Mouse (Mus musculus) heart, postnatal 0 days (tissue): Measurements from ENCODE around the gene Tmem86a. TPM values are rescaled to one million over a fixed set of nuclear protein-coding genes. Genes with fewer than 3 reads are reported as not detected.

Experiments used
- ATAC-seq: fragments of 200-750 bp; cut with Nextera tagmentation; 2 replicates; pipeline ENCODE4 v1.8.0; 2017; ENCODE audit warnings: low read depth, moderate number of reproducible peaks, moderate library complexity; ENCODE audit not compliant: insufficient read depth
- DNase-seq: peaks from one replicate; pipeline ENCODE4 v3.0.0-alpha.2; 2016; ENCODE audit warnings: low spot score
- H3K27ac ChIP-seq: fragments of 300-500 bp; sonication (generic); 2 replicates; pipeline ENCODE4 v1.5.1; 2014; ENCODE audit warnings: low read depth, mild to moderate bottlenecking
- H3K27me3 ChIP-seq: fragments of 300-500 bp; sonication (generic); 2 replicates; pipeline ENCODE4 v1.6.1; 2014; ENCODE audit warnings: low read length, mixed read lengths; ENCODE audit not compliant: control insufficient read depth, insufficient read depth
- H3K36me3 ChIP-seq: fragments of 300-500 bp; sonication (generic); replicated peaks from 2 replicates; pipeline ENCODE4 v1.6.1; 2014; ENCODE audit warnings: low read length, mixed read lengths; ENCODE audit not compliant: control insufficient read depth, insufficient read depth
- H3K4me1 ChIP-seq: fragments of 300-500 bp; sonication (generic); 2 replicates; pipeline ENCODE4 v1.6.1; 2014; ENCODE audit warnings: antibody characterized with exemption; ENCODE audit not compliant: control insufficient read depth, insufficient read depth
- H3K4me2 ChIP-seq: fragments of 300-500 bp; sonication (generic); 2 replicates; pipeline ENCODE4 v1.6.1; 2014; ENCODE audit warnings: low read depth, mild to moderate bottlenecking, low read length, moderate library complexity
- H3K4me3 ChIP-seq: fragments of 300-500 bp; sonication (generic); 2 replicates; pipeline ENCODE4 v1.5.1; 2014; ENCODE audit warnings: low read depth, low read length
- H3K9ac ChIP-seq: fragments of 300-500 bp; sonication (generic); replicated peaks from 2 replicates; pipeline ENCODE4 v1.6.1; 2014; ENCODE audit warnings: low read depth, low read length, mixed read lengths
- H3K9me3 ChIP-seq: fragments of 300-500 bp; sonication (generic); replicated peaks from 2 replicates; pipeline ENCODE4 v1.6.1; 2016; ENCODE audit warnings: low read length; ENCODE audit not compliant: control insufficient read depth
- CTCF ChIP-seq: IDR thresholded peaks from 2 replicates; pipeline ENCODE4 v1.5.1; 2016; ENCODE audit warnings: antibody characterized with exemption, control low read depth, low read depth
- EP300 ChIP-seq: IDR thresholded peaks from 2 replicates; pipeline ENCODE4 v1.6.1; 2016; ENCODE audit warnings: antibody characterized with exemption, low read depth
- WGBS: fragments of 180-500 bp; shearing (Covaris S2); extraction: QIAGEN DNeasy Blood & Tissue Kit; methylation state at CpG from one replicate; pipeline ENCODE4 v1.1.7; 2014; 5-methylcytosine and 5-hydroxymethylcytosine counted together
- polyA plus RNA-seq: library from polyadenylated mRNA; unstranded; fragments of >200 nt; fragmentation: Nextera tagmentation; extraction: Ambion mirVana; gene quantifications from 2 replicates; pipeline ENCODE4 v1.2.1, GENCODE M21; 2015
- total RNA-seq: library from RNA; depleted of rRNA; stranded (reverse); fragments of >200 nt; gene quantifications from 2 replicates; pipeline ENCODE4 v1.2.3, GENCODE M21; 2014; ENCODE audit warnings: low replicate concordance

Tmem86a gene
- total and polyA plus RNA-seq, 2 experiments from 2014 or later: 18.5 to 32.0 TPM

DNA sequence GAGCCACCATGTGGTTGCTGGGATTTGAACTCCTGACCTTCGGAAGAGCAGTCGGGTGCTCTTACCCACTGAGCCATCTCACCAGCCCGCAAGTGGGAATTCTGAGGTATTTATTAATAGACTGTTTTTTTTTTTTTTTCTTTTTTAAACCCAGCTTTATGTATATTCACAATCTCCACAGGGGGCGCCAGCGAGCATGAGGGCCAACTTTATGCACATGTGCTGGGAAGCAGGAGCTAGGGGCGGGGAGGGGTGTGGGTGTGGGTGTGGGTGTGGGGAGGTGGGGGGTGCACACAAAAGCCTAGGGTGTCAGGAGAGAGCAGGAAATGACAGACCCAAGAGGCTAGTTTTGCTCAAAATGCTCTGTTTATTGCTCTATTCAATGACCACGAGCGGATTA, 27.1 kb downstream of the Tmem86a start:
- Histone ChIP-seq H3K9me3 (no peaks in the 10 kb centered on the region), H3K36me3 (no peaks in the 10 kb centered on the region)

GRCm38 (mm10) chr7:47080868-47081267, 30.5 kb downstream of the Tmem86a start:
- 38% methylated on average over 3 of the region's 3 CpGs for WGBS
- H3K27ac ChIP-seq: no peak overlapping the region
- H3K36me3 ChIP-seq: no peaks in the 10 kb centered on the region
- no peak overlapping the region for H3K4me2 ChIP-seq
- TF ChIP-seq EP300 (no peak), CTCF (no peak)
- no peaks in the 10 kb centered on the region for H3K27me3 ChIP-seq
- H3K9ac ChIP-seq: no peak overlapping the region
- no peaks in the 10 kb centered on the region for H3K9me3 ChIP-seq
- ATAC-seq (0 out of 2 replicates have a peak, but pooled peaks have one; percentile 22), DNase-seq (no peak)
- H3K4me3 ChIP-seq: no peak overlapping the region
- H3K4me1 ChIP-seq: no peaks in the 10 kb centered on the region

More for the DNA sequence above, 27.1 kb downstream of the Tmem86a start:
- peaks cover 13% of the 10 kb centered on the region; the same call in 1 of the 2 replicates for H3K4me1 ChIP-seq
- 74% methylated on average over 8 of the region's 8 CpGs for WGBS
- H3K9ac ChIP-seq: no peak overlapping the region
- no peak overlapping the region for H3K4me2 ChIP-seq
- H3K27ac ChIP-seq: no peak overlapping the region
- no peaks in the 10 kb centered on the region for H3K27me3 ChIP-seq
- TF ChIP-seq EP300 (no peak), CTCF (peak; percentile 29; the same call in 1 of the 2 replicates)
- ATAC-seq (no peak), DNase-seq (no peak)
- H3K4me3 ChIP-seq: no peak overlapping the region

- Histone ChIP-seq H3K27me3 (no peaks in the 10 kb centered on the region), H3K9me3 (no peaks in the 10 kb centered on the region), H3K4me3 (no peak overlapping the region), H3K4me2 (no peak overlapping the region), H3K27ac (no peak overlapping the region), H3K36me3 (no peaks in the 10 kb centered on the region), H3K9ac (no peak overlapping the region), H3K4me1 (no peaks in the 10 kb centered on the region)
- WGBS: 26% methylated on average over 6 of the region's 6 CpGs
- no peak for TF ChIP-seq EP300
- peak; percentile 99 for TF ChIP-seq CTCF
- ATAC-seq (peak; percentile 55), DNase-seq (no peak)
Measured at GRCm38 (mm10) chr7:47081277-47081676, 30.9 kb downstream of the Tmem86a start.

- DNase-seq (no peak), ATAC-seq (no peak)
- H3K27me3 ChIP-seq: no peaks in the 10 kb centered on the region
- H3K36me3 ChIP-seq: no peaks in the 10 kb centered on the region
- H3K4me3 ChIP-seq: no peak overlapping the region
- H3K4me1 ChIP-seq: no peaks in the 10 kb centered on the region
- H3K9me3 ChIP-seq: no peaks in the 10 kb centered on the region
- no peak overlapping the region for H3K9ac ChIP-seq
- no peak overlapping the region for H3K4me2 ChIP-seq
- TF ChIP-seq CTCF (no peak), EP300 (no peak)
- WGBS: 42% methylated on average over 1 of the region's 1 CpGs
- H3K27ac ChIP-seq: no peak overlapping the region
Measured at GRCm38 (mm10) chr7:47085075-47085474, 34.7 kb downstream of the Tmem86a start.

DNA sequence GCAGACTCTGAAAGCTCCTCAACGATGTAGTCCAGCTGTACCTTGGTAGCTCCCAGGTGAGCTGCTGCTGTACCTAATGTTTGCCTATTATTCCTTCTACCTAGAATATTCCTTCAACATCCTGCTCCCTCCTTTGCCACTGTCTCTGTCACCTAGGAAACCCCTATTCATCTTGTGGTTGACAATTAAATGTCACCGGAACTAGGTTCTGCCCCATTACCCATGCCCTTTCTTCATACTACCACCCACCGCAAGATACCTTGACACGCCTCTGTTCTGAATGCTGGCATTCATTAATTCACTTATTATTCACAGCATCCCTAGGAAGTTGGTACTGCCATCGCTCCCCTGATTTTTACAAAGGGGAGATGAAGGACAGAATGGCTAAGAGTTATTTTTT, 43.5 kb downstream of the Tmem86a start:
- Histone ChIP-seq H3K4me3 (no peak overlapping the region), H3K27ac (no peak overlapping the region)
- no peak for TF ChIP-seq CTCF
- TF ChIP-seq EP300: no peak

GRCm38 (mm10) chr7:47094969-47095368, 44.6 kb downstream of the Tmem86a start:
- ATAC-seq (no peak), DNase-seq (no peak)
- no peak overlapping the region for H3K9ac ChIP-seq
- WGBS: 55% methylated on average over 2 of the region's 2 CpGs
- no peaks in the 10 kb centered on the region for H3K9me3 ChIP-seq
- H3K27me3 ChIP-seq: no peaks in the 10 kb centered on the region
- H3K36me3 ChIP-seq: no peaks in the 10 kb centered on the region
- no peak overlapping the region for H3K4me3 ChIP-seq
- no peak overlapping the region for H3K27ac ChIP-seq
- H3K4me1 ChIP-seq: no peaks in the 10 kb centered on the region
- no peak for TF ChIP-seq CTCF
- TF ChIP-seq EP300: no peak
- H3K4me2 ChIP-seq: no peak overlapping the region

More for the DNA sequence above, 43.5 kb downstream of the Tmem86a start:
- ATAC-seq (no peak), DNase-seq (no peak)
- Histone ChIP-seq H3K36me3 (no peaks in the 10 kb centered on the region), H3K27me3 (no peaks in the 10 kb centered on the region), H3K4me1 (no peaks in the 10 kb centered on the region), H3K9me3 (no peaks in the 10 kb centered on the region), H3K9ac (no peak overlapping the region), H3K4me2 (no peak overlapping the region)
- WGBS: 84% methylated on average over 5 of the region's 5 CpGs
